Mouse (Mus musculus) ovary, postnatal 14 days (tissue): ENCODE data around the gene Gm136.
"Not testable (repeated sequence)": the region's sequence is repeated elsewhere in the genome, so short reads cannot be mapped to it uniquely, and the experiment has no call there.

Experiments
- DNase-seq: peaks from one replicate; pipeline ENCODE4 v3.0.0; 2022; ENCODE audit warnings: low spot score

Gene Gm136

GRCm38 (mm10) chr4:34756163-34756562 is at the start of gene Gm136:
Gene Gm136, minus strand, starts transcription at chr4:34756263.
- DNase-seq, result no peak

GRCm38 (mm10) chr4:34801166-34802034 is 45.3 kb upstream of the Gm136 start:
- DNase-seq, result no peak

- DNase-seq, result no peak
Measured at GRCm38 (mm10) chr4:34798005-34798404, 41.9 kb upstream of the Gm136 start.

DNA sequence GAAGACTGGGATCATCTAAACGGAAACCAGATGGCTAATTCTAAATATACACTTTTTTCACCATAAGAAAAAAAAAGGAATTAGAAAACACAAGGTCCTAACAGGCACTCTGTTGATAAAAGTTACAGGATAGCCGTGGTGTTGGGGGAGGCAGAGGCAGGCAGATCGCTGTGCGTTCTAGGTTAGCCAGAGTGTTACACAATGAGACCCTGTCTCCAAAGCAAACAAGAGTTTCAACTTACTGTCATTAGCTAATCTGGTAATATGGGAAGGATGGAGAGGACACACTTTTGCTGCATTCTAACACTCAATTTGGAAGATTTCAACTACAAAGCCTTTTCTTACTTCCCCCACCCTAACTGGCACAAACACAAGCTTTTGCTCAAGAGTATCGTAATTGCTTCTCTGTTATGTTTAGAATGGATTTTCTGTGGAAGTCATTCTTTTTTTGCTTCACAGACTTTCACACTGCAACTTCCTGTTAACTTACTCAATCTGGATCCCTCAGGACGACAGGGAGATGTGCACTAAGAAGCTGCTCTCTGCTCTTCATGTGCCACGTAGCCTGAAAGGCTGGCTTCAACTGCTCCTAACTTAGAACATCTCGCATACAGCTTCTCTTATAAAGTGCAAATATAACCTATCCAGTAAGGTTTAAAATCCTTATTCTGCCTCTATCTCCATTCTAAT is 41.4 kb upstream of the Gm136 start:
- no peak for DNase-seq

DNA sequence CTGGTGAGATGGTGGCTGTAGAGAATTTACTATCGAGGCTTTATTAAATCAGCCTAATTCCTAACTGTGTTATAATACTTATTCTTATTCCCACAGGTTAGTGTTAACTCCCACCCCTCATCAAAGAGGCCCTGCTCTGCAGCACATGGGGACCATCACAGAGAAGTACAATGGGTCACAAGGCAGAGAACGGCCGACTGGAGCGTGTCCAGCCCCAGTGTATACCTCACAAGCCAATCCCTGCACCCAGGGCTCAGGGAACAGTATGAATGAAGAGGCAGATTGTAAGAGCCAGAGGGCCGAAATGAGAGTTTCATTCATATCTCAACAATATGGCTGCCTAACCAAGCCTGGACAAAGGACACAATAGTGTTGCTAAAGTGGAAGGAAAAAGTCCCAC is 40.2 kb upstream of the Gm136 start:
- DNase-seq, result no peak

DNA sequence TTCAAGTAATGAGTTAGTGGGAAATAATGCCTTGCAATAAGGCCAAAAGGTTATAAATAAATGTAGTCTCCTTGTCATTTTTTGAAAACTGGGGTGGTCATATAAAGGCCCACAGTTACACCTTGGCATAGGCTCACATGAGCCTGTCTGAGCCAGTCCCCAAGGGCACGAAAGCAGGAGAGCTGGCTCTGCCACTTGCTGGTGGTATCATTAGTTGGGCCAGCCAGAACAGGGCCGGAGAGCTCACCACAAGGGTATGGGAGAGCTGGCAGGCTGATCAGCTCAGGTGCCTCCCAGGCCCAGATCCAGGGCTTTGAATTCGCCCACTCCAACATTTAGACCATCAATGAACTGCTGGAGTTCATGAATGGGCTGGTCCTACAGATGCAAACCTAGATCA is 30.4 kb upstream of the Gm136 start:
- no peak for DNase-seq

DNA sequence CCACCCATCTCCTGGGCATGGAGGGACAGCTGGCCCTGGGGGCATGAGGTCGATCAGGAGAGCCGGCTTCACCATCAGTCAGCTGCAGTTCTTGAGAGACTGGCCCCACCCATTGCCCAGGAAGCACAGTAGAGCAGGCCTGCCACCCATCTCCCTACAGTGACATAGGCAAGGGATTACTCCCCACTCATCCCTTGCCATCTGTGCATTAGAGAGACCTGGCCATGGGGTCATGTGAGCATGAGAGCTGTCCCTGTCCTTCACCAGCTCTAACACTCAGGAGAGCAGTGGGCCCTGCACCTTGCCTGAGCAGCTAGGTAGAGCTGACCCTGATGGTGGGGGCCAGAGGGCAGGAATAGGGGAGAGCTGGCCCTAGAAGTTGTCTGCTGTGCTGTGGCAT is 29.6 kb upstream of the Gm136 start:
- DNase-seq, result no peak

DNA sequence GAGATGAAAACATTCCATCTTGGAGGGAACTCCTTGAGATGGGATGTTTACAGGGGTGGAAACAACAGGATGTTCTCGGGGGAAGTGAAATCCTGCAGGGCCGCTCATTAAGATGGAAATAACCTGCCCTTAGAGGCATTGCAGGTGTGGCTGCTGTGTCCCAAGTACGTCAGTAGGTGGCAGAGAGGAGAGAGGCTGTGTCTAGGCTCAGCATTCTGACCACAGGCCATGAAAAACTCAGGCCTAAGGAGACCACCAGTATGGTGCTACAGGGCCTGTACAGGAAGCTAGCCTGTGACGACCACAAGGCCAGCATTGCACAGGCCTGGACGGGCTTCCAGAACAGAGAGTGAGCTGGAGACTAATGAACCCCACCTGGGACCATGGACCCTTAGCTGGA is 28.8 kb upstream of the Gm136 start:
- no peak for DNase-seq

DNA sequence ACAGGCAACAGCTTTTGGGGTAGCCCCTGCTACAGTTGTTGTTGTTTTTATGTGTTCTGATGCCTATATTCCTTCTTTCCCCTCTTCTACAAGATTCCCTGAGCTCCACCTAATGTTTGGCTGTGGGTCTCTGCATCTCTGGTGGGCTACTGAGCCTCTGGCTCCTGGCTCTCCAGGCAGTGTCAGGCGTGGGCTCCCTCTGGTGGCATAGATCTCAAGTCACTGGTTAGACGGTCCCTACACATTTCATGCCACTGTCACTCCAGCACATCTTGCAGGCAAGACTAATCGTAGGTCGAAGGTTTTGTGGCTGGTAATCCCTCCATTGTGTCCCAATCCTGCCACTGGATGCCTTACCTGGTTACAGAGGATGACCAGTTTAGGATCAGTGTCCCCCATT is 26.7 kb upstream of the Gm136 start:
- DNase-seq, result no peak

GRCm38 (mm10) chr4:34777677-34778527 is 21.8 kb upstream of the Gm136 start, which contains the start of gene Smim8:
Gene Smim8, minus strand, starts transcription at chr4:34778423.
- peak; percentile 94 for DNase-seq

- DNase-seq, result no peak
Measured at GRCm38 (mm10) chr4:34771652-34772371, 15.7 kb upstream of the Gm136 start.

DNA sequence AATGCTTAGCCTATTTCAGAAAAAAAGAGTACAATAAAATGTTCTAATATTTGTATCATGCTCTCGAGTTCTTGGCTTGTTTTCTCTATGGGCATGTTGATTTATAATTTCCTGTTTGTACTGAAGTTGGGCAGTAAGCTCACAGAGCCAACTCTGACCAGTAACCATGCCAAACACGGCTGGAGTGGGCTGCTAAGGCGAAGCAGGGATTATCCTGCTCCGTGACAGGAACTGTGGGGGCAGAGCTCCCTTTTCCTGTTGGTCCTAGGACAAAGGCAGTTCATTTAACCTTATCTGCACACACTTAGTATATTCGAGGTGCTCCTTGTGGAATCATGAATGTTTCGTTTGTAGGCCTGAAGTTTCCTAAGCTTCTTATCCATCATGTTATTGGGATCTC is 6.8 kb downstream of the Gm136 start:
- no peak for DNase-seq

- no peak for DNase-seq
Measured at GRCm38 (mm10) chr4:34734461-34734860, 21.6 kb downstream of the Gm136 start.

- DNase-seq, result not testable (repeated sequence)
Measured at GRCm38 (mm10) chr4:34733415-34733814, 22.6 kb downstream of the Gm136 start.

DNA sequence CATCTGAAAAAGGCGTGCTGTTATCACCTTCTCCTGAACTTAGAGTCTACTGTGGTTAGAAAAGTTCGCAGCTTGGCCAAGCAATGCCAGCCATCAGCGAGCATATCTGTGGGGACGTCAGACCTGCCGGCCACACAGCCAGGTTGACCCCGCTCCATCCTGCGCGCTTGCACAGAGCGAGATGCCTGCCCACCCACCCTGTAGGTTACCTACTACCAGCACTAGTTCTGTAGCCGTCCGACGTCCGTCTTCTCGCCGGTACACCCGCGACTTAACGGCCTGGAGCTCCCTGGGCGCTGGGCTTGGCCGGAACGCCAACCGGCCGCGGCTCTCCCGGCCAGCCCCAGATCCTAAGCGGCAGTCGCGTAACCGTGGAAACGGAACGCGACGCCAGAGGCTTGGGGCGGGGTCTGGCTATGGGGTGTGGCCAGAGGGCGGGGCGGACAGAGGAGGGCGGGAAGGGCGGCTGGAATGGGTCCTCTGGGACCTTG is 26.2 kb downstream of the Gm136 start, which contains the start of gene Cfap206:
TSS of gene Cfap206 (minus strand) at position 356 of the 491 bp plus-strand sequence.
- DNase-seq, result peak; percentile 47

GRCm38 (mm10) chr4:34725710-34726109 is 30.4 kb downstream of the Gm136 start:
- DNase-seq, result not testable (repeated sequence)

GRCm38 (mm10) chr4:34724306-34724705 is 31.8 kb downstream of the Gm136 start:
- no peak for DNase-seq

DNA sequence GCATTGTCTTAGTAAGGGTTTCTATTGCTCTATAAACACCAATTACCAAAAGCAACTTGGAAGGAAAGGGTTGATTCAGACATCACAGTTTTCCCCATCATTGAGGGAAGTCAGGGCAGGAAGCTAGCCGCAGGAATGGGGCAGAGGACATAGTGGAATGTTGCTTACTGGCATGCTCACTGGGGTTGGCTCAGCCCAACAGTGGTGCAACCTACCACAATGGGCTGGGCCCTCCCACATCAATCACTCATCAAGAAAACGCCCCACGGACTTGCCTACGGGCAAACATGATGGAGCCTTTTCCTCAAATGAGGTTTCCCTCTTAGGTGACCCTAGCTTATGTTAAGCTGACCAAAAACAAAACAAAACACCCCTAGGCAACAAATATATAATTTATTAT is 32.9 kb downstream of the Gm136 start:
- no peak for DNase-seq

DNA sequence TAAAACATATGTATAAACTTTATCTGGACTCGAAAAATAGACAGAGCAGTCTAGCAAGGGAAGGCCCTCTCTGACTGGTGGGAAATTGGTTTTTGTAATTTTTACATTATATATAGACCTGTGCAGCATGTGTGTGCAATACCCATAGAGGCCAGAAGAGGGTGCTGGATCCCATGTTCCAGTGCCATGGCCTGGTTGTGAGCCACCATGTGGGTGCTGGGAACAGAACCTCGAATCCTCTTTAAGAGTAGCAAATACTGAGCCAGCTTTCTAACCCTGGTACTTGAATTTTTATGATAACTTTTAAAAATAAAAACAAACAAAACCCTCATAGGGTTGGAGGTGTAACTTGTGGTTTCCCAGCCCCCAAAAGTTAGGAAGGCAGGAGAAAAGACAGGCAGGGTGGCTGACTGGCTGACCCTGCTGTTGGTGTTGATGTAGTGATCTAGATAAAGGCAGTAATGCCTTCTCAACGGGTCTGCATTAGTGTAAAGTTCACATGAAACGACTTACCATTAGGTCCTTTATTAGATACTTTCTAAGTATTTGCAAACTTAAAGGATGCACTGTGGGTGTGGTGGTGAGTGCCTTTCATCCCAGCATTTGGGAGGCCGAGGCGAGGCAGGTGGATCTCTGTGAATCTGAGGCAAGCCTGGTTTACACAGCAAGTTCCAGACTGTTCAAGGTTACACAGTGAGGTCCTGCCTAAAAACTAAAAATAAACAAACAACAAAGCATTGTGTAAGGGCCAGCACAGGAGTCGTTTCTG is 35.8 kb downstream of the Gm136 start:
- no peak for DNase-seq

DNA sequence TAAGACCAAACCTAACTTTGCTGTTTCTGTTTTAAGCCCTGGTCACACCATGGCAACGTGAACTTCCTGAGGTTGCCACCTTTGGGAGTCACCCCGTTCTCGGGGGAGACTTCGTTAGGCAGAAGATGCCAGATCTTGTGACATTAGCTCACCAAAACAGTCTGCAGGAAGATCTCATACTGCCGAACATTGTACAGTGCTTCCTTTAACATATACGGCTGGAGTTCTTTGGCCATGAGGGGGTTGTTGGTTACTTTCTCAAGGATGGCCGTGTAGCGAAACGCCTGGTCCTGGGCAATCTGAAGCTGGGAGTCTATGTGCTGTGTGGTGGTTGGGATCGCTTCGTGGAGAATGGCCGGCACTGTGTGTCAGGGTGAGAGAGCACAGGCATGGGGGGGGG is 36.6 kb downstream of the Gm136 start:
- no peak for DNase-seq

DNA sequence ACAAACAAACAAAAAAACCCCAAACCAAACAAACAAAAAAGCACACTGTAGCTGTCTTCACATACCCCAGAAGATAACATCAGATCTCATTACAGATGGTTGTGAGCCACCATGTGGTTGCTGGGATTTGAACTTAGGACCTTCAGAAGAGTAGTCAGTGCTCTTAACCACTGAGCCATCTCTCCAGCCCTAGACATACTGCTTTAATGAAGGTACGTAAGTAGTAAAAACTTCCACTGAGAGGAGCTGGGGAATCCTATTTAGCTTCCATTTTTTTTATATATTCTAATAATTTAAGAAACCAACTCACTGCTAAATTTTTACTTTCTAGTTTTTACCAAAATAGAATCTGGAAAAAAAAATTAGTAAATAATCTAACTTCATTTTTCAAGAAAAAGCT is 41.0 kb downstream of the Gm136 start:
- DNase-seq, result no peak
